Mouse (Mus musculus) kidney, adult 2 months (tissue): ENCODE measurements around the gene Hist1h2ai.

Source experiments
- CTCF ChIP-seq: fragments of 200-500 bp; conservative IDR thresholded peaks from 2 replicates; pipeline ENCODE4 v1.5.1; 2011; ENCODE audit warnings: low read depth, mild to moderate bottlenecking, control low read depth, low read length, moderate library complexity, mixed read lengths; ENCODE audit not compliant: insufficient read depth, insufficient read length
- POLR2A ChIP-seq: fragments of 200-500 bp; IDR thresholded peaks from one replicate; pipeline ENCODE4 v1.6.1; 2011; ENCODE audit warnings: low read depth, low read length, control low read depth

DNA sequence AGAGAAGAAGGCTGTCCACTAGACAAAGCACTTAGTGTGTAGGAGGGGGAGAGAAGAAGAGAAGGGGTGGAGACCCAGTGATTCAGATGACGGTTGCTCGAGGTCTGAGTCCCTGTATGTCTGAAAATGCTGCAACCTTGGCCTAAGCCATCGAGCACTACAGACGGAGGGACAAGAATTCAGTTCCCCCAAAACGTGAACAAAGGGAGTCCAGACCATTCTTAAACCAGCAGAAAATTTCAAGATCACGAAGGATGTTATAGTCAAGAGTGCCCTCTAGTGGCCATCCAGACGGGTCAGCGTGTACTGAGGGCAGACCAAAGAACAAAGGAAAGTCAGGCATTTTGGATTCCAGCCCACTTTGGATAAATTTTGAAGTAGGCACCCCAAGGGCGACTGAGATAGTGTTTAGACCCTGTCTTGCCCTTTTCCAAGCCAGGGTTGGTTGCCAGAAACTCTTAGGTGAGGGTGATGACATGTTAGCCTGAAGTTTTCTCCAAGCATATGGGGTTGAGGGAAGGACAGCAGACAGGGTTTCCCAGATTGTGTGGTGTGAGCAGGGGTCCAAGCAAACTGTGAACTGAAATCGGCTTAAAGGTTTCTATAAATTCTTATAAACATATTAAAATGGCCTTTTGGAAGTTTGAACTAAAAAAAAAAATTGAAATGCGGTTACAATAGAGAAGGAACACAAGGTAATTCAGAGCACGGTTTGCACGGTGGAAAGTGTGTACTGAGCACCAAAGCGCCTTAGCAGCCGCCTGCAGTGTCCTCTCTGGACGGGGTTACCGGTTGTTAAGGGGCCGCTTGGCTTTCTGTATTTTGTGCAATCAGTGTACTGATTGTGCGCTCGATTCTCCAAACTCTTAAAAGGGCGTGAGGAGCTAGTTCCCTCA is 18.0 kb downstream of the Hist1h2ai start:
- TF ChIP-seq CTCF: peak; percentile 89
- no peak for TF ChIP-seq POLR2A
